Mouse (Mus musculus): ENCODE data around the gene Gsg1. TPM values are rescaled to one million over a fixed set of nuclear protein-coding genes. Genes with fewer than 3 reads are reported as not detected.

Gene Gsg1
- polyA plus RNA-seq, 3 experiments from 2014 or later: not detected

DNA sequence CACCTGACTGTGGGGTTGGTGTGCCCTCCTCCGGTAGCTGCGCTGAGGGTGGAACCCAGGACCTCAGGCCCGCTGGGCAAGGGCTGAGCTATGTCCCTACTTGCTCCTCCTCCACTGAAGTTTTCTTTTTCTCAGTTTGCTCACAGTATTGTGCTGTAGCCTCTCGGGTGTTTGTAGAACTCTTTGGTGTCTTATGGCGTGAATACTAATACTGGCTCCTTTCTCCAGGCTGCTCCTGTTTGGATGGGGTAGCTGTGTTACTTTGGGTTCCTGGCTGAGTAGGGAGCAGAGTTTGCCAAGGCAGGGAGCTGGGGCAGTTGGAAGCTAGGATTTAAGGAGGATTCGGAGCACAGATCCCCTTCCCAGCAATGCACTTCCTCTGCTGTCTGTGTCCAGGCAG is 50.4 kb downstream of the Gsg1 start:
- no peak for ATAC-seq

- no peak for ATAC-seq
These were observed 51.5 kb downstream of the Gsg1 start for GRCm38 (mm10) chr6:135202668-135203067.

GRCm38 (mm10) chr6:135200122-135200957 is 53.8 kb downstream of the Gsg1 start:
- ATAC-seq: no peak

DNA sequence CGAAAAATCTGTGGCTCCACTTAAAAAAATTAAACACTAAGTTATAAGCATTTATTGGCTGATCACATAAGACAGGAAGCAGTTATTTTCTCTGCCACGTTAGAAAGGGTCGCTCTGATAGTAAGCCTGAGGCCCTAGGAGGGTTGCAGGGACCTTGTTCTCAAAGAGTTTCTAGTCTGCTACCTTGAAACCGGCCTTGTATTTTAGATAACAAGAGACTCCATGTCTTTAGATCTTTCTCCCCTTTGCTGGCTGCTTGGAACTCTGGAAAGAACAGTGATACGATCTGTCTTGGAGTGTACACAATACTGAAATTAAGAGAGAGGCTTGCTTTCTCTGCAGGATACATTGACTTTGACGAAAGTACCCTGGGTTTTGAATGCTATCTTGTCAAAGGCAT is 55.4 kb downstream of the Gsg1 start:
- peak; percentile 26 for ATAC-seq

DNA sequence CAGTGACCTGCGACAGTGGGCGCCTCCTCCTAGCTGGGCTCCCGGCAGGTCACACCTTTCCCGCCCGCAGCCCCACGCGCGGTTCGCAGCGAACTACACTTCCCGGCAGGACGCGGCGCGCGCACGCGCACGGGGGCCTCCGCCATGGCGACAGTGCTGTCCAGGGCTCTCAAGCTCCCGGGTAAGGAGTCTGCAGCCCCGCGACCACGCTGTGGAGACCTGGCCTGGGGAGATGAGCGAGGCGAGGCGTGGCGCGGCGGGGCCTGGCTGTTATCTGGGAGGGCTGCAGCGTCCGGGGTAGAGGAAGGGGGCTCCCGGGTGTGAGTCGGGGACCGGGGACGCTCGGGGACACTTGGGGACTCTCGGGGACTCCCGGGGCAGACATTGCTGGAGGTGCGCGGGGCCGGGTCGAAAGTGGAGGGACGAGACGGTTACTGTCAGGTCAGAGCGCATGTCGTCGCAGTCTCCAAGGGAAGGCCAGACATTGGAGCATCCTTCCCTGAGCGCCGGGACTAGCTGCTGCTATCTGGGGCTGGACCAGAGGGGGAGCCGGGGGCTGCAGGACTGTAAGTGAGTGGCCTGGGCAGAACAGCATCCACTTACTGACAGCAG is 56.1 kb downstream of the Gsg1 start, which contains the start of the genes Fam234b and Hebp1:
TSS of gene Fam234b (plus strand) at position 57 of the 612 bp plus-strand sequence.
TSS of gene Hebp1 (minus strand) at position 102 of the 612 bp plus-strand sequence.
- peak; percentile 83 for ATAC-seq

GRCm38 (mm10) chr6:135197446-135197845 is 56.7 kb downstream of the Gsg1 start:
- peak; percentile 18 for ATAC-seq

DNA sequence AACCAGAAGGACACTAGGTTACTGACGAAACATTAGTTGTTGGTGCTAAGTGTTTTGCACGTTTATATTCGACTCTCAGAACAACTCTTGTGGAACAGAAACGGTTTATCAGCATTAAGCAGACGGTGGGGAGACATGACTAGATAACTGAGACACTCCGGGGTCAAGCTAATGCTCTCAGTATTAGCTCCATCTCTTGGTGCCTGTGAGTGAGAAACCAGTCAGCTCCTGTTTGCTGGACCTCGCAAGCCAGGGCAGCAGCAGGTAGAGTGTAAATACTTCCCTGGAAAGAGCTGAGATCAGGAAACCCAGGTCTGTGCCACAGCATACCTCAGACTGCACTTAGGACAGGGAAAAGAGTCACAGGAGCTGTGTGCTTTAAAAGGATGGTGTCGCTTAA is 57.4 kb downstream of the Gsg1 start:
- no peak for ATAC-seq

DNA sequence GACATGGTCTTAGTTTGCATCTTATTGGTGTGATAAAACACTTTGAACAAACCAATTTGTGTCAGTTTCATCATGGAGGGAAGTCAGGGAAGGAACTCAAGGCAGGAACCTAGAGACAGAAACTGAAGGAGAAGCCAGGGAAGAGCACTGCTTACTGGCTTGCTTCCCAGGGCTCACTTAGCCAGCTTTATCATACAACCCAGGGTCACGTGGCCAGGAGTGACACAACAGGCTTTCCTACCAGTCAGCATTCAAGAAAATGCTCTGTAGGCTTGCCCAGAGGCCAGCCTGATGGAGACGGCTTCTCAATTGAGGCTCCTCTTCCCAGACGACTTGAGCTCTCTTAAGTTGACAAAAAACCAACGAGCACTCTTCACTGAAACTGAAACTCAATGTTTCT is 59.2 kb downstream of the Gsg1 start:
- ATAC-seq: no peak

- no peak for ATAC-seq
These were observed 60.4 kb downstream of the Gsg1 start for GRCm38 (mm10) chr6:135193733-135194132.

DNA sequence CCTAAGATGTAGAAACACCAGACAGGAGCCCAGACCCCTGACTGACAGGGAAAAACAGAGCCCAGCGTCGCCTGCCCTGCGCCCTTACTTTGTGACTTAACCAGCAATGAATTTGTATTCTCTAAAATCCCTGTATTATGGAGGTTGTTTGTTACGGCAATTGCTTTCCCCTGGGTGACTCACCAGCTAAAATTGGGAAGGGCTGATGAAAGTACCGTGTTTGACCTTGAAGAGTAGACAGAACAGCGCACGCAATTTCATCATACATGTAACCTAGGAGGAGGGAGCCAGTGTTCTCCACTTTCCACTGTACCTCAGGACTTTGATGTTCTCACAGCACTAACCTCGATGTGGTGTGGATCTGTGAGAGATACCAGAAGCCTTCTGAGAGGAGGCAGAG is 61.2 kb downstream of the Gsg1 start:
- no peak for ATAC-seq

DNA sequence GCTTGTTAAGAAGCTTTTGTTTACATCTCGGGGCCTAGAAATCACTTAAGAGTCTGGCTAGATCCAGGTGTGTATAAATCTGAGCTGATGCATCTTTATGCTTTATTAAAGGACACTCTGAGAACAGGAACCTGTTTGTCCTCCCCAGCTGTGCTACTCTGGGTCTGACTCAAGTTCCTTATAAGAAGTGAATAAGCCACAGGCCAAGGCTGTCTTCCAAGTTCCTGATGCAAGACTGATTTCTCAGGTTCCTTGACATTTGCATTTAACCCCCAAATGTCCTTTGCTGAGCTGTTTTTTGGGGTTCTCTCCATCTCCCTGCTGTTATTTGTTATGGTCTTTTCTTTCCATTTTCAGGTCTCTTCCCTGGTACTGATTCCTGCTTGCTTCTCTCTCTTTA is 62.2 kb downstream of the Gsg1 start:
- ATAC-seq: no peak

- ATAC-seq: no peak
These were observed 64.0 kb downstream of the Gsg1 start for GRCm38 (mm10) chr6:135190122-135190521.

DNA sequence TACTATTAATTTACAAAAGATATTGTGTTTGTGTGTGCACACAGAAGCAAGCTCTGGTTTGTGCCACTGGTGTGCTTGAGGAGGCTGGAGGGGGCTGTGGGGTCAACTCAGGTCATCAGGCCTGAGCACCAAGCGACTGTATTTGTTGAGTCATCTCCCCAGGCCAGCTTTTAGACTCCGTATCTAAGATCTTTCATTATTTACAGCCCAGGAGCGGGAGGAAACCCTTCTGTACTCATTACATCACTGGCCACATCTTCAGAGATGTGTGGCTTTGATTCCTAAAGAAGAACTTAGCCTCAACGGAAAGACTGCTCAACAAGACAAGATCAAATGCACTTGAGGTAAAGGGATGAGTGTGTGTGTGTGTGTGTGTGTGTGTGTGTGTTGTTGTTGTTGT is 65.5 kb downstream of the Gsg1 start:
- no peak for ATAC-seq

Other genes starting within 250 kb of the Gsg1 start
- 100 to 1,000 TPM; 133 to 189 (median 188) TPM for gene Ddx47, start 242.7 kb downstream of the Gsg1 start, polyA plus RNA-seq (2017; shearing (Covaris generic))
- gene Gprc5a, start 188.7 kb downstream of the Gsg1 start, polyA plus RNA-seq (2017; shearing (Covaris generic)): under 1 TPM; 0.28 to 0.73 (median 0.59) TPM
- gene Gprc5d, start 136.1 kb downstream of the Gsg1 start, polyA plus RNA-seq (2017; shearing (Covaris generic)): not detected
- 10 to 100 TPM; 21.9 to 30.2 (median 30.2) TPM for gene Fam234b, start 56.4 kb downstream of the Gsg1 start, polyA plus RNA-seq (2017; shearing (Covaris generic))
- 1 to 10 TPM in 2 of 3 experiments, not detected in 1; 1.3 to 2.0 TPM for gene Hebp1, start 56.3 kb downstream of the Gsg1 start, polyA plus RNA-seq (2017; shearing (Covaris generic))
- gene Pbp2, start 56.1 kb upstream of the Gsg1 start, polyA plus RNA-seq (2017; shearing (Covaris generic)): not detected
- gene Emp1, start 108.2 kb upstream of the Gsg1 start, polyA plus RNA-seq (2017; shearing (Covaris generic)): 10 to 100 TPM in 2 of 3 experiments, 1 to 10 TPM in 1; 7.0 to 16.4 (median 12.2) TPM